Mouse (Mus musculus): ENCODE data around the gene Nfasc.

DNA sequence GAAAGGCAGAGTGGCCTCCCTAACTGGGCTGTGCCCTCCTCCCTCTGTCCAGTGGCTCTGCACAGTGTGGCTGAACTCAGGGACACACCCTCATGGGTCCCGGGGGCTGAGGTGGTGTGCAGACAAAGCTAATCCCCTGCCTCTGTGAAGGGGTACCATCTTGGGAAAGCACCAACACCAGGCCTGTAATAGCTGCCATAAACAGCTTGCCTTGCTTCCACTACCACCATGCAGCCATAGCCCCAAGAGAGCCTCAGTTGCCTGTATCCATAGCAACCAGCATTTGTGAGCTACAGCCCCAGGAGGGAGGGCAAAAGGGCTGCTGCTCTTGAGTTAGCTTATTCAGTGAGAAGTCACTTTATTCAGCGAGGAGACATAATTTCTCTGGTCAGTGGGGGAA lies 45.4 kb downstream of the Nfasc start:
- no peak for TF ChIP-seq CTCF (conservative IDR thresholded peaks at IDR 0.05 in 1 of 2, IDR thresholded peaks at IDR 0.05 in 1 of 2; ENCODE audit: low read depth in 2 of 2, low read length in 2 of 2)
- no peak for TF ChIP-seq TCF12 (IDR thresholded peaks at IDR 0.05; ENCODE audit: low read depth, low read length)
- TF ChIP-seq CHD1 (IDR thresholded peaks at IDR 0.05; ENCODE audit: low read depth, low read length), result no peak
- TF ChIP-seq POLR2A (IDR thresholded peaks at IDR 0.05; ENCODE audit: low read depth, low read length), result no peak
- no peak for TF ChIP-seq USF2 (conservative IDR thresholded peaks at IDR 0.05; ENCODE audit: low read depth, low read length)
- no peak for TF ChIP-seq JUND (conservative IDR thresholded peaks at IDR 0.05; ENCODE audit: low read depth, low read length)
- no peak for TF ChIP-seq JUN (IDR thresholded peaks at IDR 0.05; ENCODE audit: insufficient read depth, low read depth, low read length)
- TF ChIP-seq HCFC1 (IDR thresholded peaks at IDR 0.05; ENCODE audit: low read depth, low read length), result no peak
- TF ChIP-seq MAFK (IDR thresholded peaks at IDR 0.05; ENCODE audit: insufficient replicate concordance, low read length), result no peak
- no peak for TF ChIP-seq TBP (conservative IDR thresholded peaks at IDR 0.05; ENCODE audit: low read depth, low read length)
- TF ChIP-seq USF1 (IDR thresholded peaks at IDR 0.05; ENCODE audit: low read depth, low read length), result no peak
- TF ChIP-seq MAX (IDR thresholded peaks at IDR 0.05; ENCODE audit: low read length), result no peak
- no peak for TF ChIP-seq RCOR1 (conservative IDR thresholded peaks at IDR 0.05; ENCODE audit: low read depth, low read length)
